Mouse (Mus musculus) CH12.LX (cell line): ENCODE measurements around the gene Olfr531.

Source experiments
- CTCF ChIP-seq, 2 experiments: IDR thresholded peaks in 1 of 2; conservative IDR thresholded peaks in 1 of 2; 2 replicates each; pipeline ENCODE4 v1.5.1; 2011 to 2012; ENCODE audit warnings: low read depth in 2 of 2, low read length in 2 of 2, improper control_type of control experiment in 1 of 2, inconsistent platforms in 1 of 2, mild to moderate bottlenecking in 1 of 2, moderate library complexity in 1 of 2
- EP300 ChIP-seq: IDR thresholded peaks from 2 replicates; pipeline ENCODE4 v1.6.1; 2011; ENCODE audit warnings: low read length, improper control_type of control experiment
- ETS1 ChIP-seq: conservative IDR thresholded peaks from 2 replicates; pipeline ENCODE4 v1.6.1; 2012; ENCODE audit warnings: low read depth, mild to moderate bottlenecking, inconsistent platforms, low read length, improper control_type of control experiment, moderate library complexity
- HCFC1 ChIP-seq: IDR thresholded peaks from 2 replicates; pipeline ENCODE4 v1.6.1; 2012; ENCODE audit warnings: low read depth, mild to moderate bottlenecking, inconsistent platforms, low read length, improper control_type of control experiment
- MAX ChIP-seq: IDR thresholded peaks from 2 replicates; pipeline ENCODE4 v1.6.1; 2011; ENCODE audit warnings: low read length, improper control_type of control experiment
- MYC ChIP-seq: IDR thresholded peaks from 2 replicates; pipeline ENCODE4 v1.6.1; 2011; ENCODE audit warnings: low read depth, mild to moderate bottlenecking, improper control_type of control experiment, low read length
- NRF1 ChIP-seq: IDR thresholded peaks from 2 replicates; pipeline ENCODE4 v1.6.1; 2014; ENCODE audit warnings: low read depth, mild to moderate bottlenecking, inconsistent platforms, low read length, improper control_type of control experiment, moderate library complexity
- RAD21 ChIP-seq: IDR thresholded peaks from 2 replicates; pipeline ENCODE4 v1.6.1; 2011; ENCODE audit warnings: low read depth, mild to moderate bottlenecking, low read length, improper control_type of control experiment, moderate library complexity
- RCOR1 ChIP-seq: conservative IDR thresholded peaks from 2 replicates; pipeline ENCODE4 v1.6.1; 2012; ENCODE audit warnings: low read depth, mild to moderate bottlenecking, inconsistent platforms, low read length, improper control_type of control experiment
- SMC3 ChIP-seq: IDR thresholded peaks from 2 replicates; pipeline ENCODE4 v1.6.1; 2011; ENCODE audit warnings: low read depth, low read length, improper control_type of control experiment
- ZC3H11A ChIP-seq: IDR thresholded peaks from 2 replicates; pipeline ENCODE4 v1.6.1; 2012; ENCODE audit warnings: low read depth, mild to moderate bottlenecking, inconsistent platforms, low read length, improper control_type of control experiment

- TF ChIP-seq HCFC1 (no peak), ETS1 (no peak), MYC (no peak), CTCF (conservative IDR thresholded peaks at IDR 0.05 in 1 of 2, IDR thresholded peaks at IDR 0.05 in 1 of 2; ENCODE audit: low read depth in 2 of 2, low read length in 2 of 2) (no peak), RCOR1 (no peak), NRF1 (no peak), MAX (no peak), EP300 (no peak), RAD21 (no peak), ZC3H11A (no peak), SMC3 (no peak)
These were observed 26.5 kb downstream of the Olfr531 start, which contains the start of gene Olfr530 for GRCm38 (mm10) chr7:140376231-140376630.
